Mouse (Mus musculus) MEL (cell line): ENCODE results near the gene Nos3. TPM values are rescaled to one million over a fixed set of nuclear protein-coding genes. Genes with fewer than 3 reads are reported as not detected.

ENCODE experiments used
- DNase-seq: peaks from one replicate; pipeline ENCODE4 v3.0.0; 2011; ENCODE audit warnings: low read depth, low spot score
- H3K27ac ChIP-seq: 2 replicates; pipeline ENCODE4 v1.5.1; 2012; ENCODE audit warnings: low read depth, mild to moderate bottlenecking, control low read depth, low read length, moderate library complexity; ENCODE audit not compliant: control insufficient read depth
- H3K27me3 ChIP-seq, 2 experiments: fragments of 150-350 bp in 1 of 2; sonication (generic) in 1 of 2; 2 replicates each; pipeline ENCODE4 v1.6.1; 2012; ENCODE audit warnings: low read length in 2 of 2, mild to moderate bottlenecking in 2 of 2, improper control_type of control experiment in 1 of 2, moderate library complexity in 1 of 2; ENCODE audit not compliant: insufficient read depth in 2 of 2, control insufficient read depth in 1 of 2
- H3K36me3 ChIP-seq, 2 experiments: 2 replicates each; pipeline ENCODE4 v1.6.1; 2012 to 2014; ENCODE audit warnings: low read length in 2 of 2, improper control_type of control experiment in 1 of 2, inconsistent platforms in 1 of 2, mild to moderate bottlenecking in 1 of 2; ENCODE audit not compliant: insufficient read depth in 2 of 2, control insufficient read depth in 1 of 2
- H3K4me1 ChIP-seq, 2 experiments: fragments of 150-350 bp in 1 of 2; sonication (generic) in 1 of 2; 2 replicates each; pipeline ENCODE4 v1.6.1; 2012; ENCODE audit warnings: low read length in 2 of 2, improper control_type of control experiment in 1 of 2, mild to moderate bottlenecking in 1 of 2; ENCODE audit not compliant: insufficient read depth in 2 of 2, control insufficient read depth in 1 of 2
- H3K4me3 ChIP-seq, 2 experiments: fragments of 150-350 bp in 1 of 2; sonication (generic) in 1 of 2; 2 replicates each; pipeline ENCODE4 v1.5.1; 2012; ENCODE audit warnings: low read depth in 2 of 2, low read length in 2 of 2, mild to moderate bottlenecking in 2 of 2, moderate library complexity in 2 of 2, control low read depth in 1 of 2, improper control_type of control experiment in 1 of 2; ENCODE audit not compliant: control insufficient read depth in 1 of 2, insufficient read depth in 1 of 2
- H3K79me2 ChIP-seq: 2 replicates; pipeline ENCODE4 v1.6.1; 2012; ENCODE audit warnings: mild to moderate bottlenecking, low read length, moderate library complexity; ENCODE audit not compliant: control insufficient read depth, poor library complexity, insufficient read depth
- H3K9ac ChIP-seq: 2 replicates; pipeline ENCODE4 v1.6.1; 2012; ENCODE audit warnings: low read depth, mild to moderate bottlenecking, control low read depth, low read length, moderate library complexity; ENCODE audit not compliant: control insufficient read depth, poor library complexity, severe bottlenecking
- H3K9me3 ChIP-seq: fragments of 150-350 bp; sonication (generic); replicated peaks from 2 replicates; pipeline ENCODE4 v1.6.1; 2012; ENCODE audit warnings: mild to moderate bottlenecking, low read length, improper control_type of control experiment, moderate library complexity; ENCODE audit not compliant: insufficient read depth
- CHD2 ChIP-seq: IDR thresholded peaks from 2 replicates; pipeline ENCODE4 v1.6.1; 2011; ENCODE audit warnings: low read length, improper control_type of control experiment
- CTCF ChIP-seq, 3 experiments: IDR thresholded peaks in 2 of 3; conservative IDR thresholded peaks in 1 of 3; 2 replicates each; pipeline ENCODE4 v1.5.1; 2011 to 2012; ENCODE audit warnings: low read length in 3 of 3, low read depth in 2 of 3, mild to moderate bottlenecking in 2 of 3, improper control_type of control experiment in 1 of 3, inconsistent platforms in 1 of 3, mixed read lengths in 1 of 3, moderate library complexity in 1 of 3; ENCODE audit not compliant: control insufficient read depth in 1 of 3, insufficient read depth in 1 of 3, poor library complexity in 1 of 3, severe bottlenecking in 1 of 3
- ELF1 ChIP-seq: IDR thresholded peaks from 2 replicates; pipeline ENCODE4 v1.6.1; 2014; ENCODE audit warnings: low read depth, mild to moderate bottlenecking, inconsistent platforms, low read length, improper control_type of control experiment, moderate library complexity
- ETS1 ChIP-seq: IDR thresholded peaks from 2 replicates; pipeline ENCODE4 v1.6.1; 2012; ENCODE audit warnings: low read depth, mild to moderate bottlenecking, inconsistent platforms, low read length, improper control_type of control experiment, moderate library complexity
- GABPA ChIP-seq: IDR thresholded peaks from 2 replicates; pipeline ENCODE4 v1.6.1; 2012; ENCODE audit warnings: low read depth, mild to moderate bottlenecking, inconsistent platforms, low read length, improper control_type of control experiment, moderate library complexity
- GATA1 ChIP-seq: IDR thresholded peaks from 2 replicates; pipeline ENCODE4 v1.6.1; 2011; ENCODE audit warnings: low read depth, low read length, improper control_type of control experiment
- HCFC1 ChIP-seq: IDR thresholded peaks from 2 replicates; pipeline ENCODE4 v1.6.1; 2012; ENCODE audit warnings: low read depth, mild to moderate bottlenecking, inconsistent platforms, low read length, improper control_type of control experiment, moderate library complexity
- JUND ChIP-seq: IDR thresholded peaks from 2 replicates; pipeline ENCODE4 v1.6.1; 2011; ENCODE audit warnings: low read depth, mild to moderate bottlenecking, improper control_type of control experiment, low read length
- KAT2A ChIP-seq: conservative IDR thresholded peaks from 2 replicates; pipeline ENCODE4 v1.6.1; 2012; ENCODE audit warnings: low read depth, low read length, improper control_type of control experiment, inconsistent platforms
- MAFK ChIP-seq: IDR thresholded peaks from 2 replicates; pipeline ENCODE4 v1.6.1; 2011; ENCODE audit warnings: low read depth, mild to moderate bottlenecking, low read length, improper control_type of control experiment, borderline replicate concordance
- MAZ ChIP-seq: IDR thresholded peaks from 2 replicates; pipeline ENCODE4 v1.6.1; 2012; ENCODE audit warnings: low read depth, mild to moderate bottlenecking, inconsistent platforms, low read length, improper control_type of control experiment
- MEF2A ChIP-seq: IDR thresholded peaks from 2 replicates; pipeline ENCODE4 v1.6.1; 2014; ENCODE audit warnings: low read depth, mild to moderate bottlenecking, inconsistent platforms, low read length, improper control_type of control experiment; ENCODE audit not compliant: poor library complexity, insufficient replicate concordance, severe bottlenecking; ENCODE audit errors: extremely low read depth
- MYC ChIP-seq: IDR thresholded peaks from 2 replicates; pipeline ENCODE4 v1.6.1; 2011; ENCODE audit warnings: low read depth, mild to moderate bottlenecking, low read length, improper control_type of control experiment, moderate library complexity
- NELFE ChIP-seq: IDR thresholded peaks from 2 replicates; pipeline ENCODE4 v1.6.1; 2011; ENCODE audit warnings: low read depth, low read length, improper control_type of control experiment
- NRF1 ChIP-seq: IDR thresholded peaks from 2 replicates; pipeline ENCODE4 v1.6.1; 2014; ENCODE audit warnings: low read depth, mild to moderate bottlenecking, inconsistent platforms, low read length, improper control_type of control experiment, moderate library complexity; ENCODE audit not compliant: poor library complexity, insufficient read depth, severe bottlenecking
- POLR2A ChIP-seq, 2 experiments: IDR thresholded peaks; 2 replicates each; pipeline ENCODE4 v1.6.1; 2011 to 2012; ENCODE audit warnings: low read length in 2 of 2, mild to moderate bottlenecking in 2 of 2, control low read depth in 1 of 2, improper control_type of control experiment in 1 of 2, low read depth in 1 of 2, moderate library complexity in 1 of 2; ENCODE audit not compliant: control insufficient read depth in 1 of 2, insufficient read depth in 1 of 2, poor library complexity in 1 of 2
- POLR2AphosphoS5 ChIP-seq: IDR thresholded peaks from 2 replicates; pipeline ENCODE4 v1.6.1; 2012; ENCODE audit warnings: low read depth, borderline replicate concordance, mild to moderate bottlenecking, inconsistent platforms, low read length, moderate library complexity, mixed read lengths
- RAD21 ChIP-seq: IDR thresholded peaks from 2 replicates; pipeline ENCODE4 v1.6.1; 2011; ENCODE audit warnings: mild to moderate bottlenecking, low read depth, low read length, improper control_type of control experiment
- SMC3 ChIP-seq: IDR thresholded peaks from 2 replicates; pipeline ENCODE4 v1.6.1; 2011; ENCODE audit warnings: low read depth, low read length, improper control_type of control experiment
- TAL1 ChIP-seq: IDR thresholded peaks from 2 replicates; pipeline ENCODE4 v1.6.1; 2012; ENCODE audit warnings: mild to moderate bottlenecking, inconsistent platforms, low read length, moderate library complexity, mixed read lengths
- TCF12 ChIP-seq: IDR thresholded peaks from 2 replicates; pipeline ENCODE4 v1.6.1; 2014; ENCODE audit warnings: low read depth, mild to moderate bottlenecking, inconsistent platforms, low read length, improper control_type of control experiment, moderate library complexity
- UBTF ChIP-seq: IDR thresholded peaks from 2 replicates; pipeline ENCODE4 v1.6.1; 2012; ENCODE audit warnings: low read depth, mild to moderate bottlenecking, inconsistent platforms, low read length, improper control_type of control experiment, moderate library complexity, borderline replicate concordance; ENCODE audit not compliant: insufficient read depth
- USF1 ChIP-seq: IDR thresholded peaks from 2 replicates; pipeline ENCODE4 v1.6.1; 2014; ENCODE audit warnings: low read depth, mild to moderate bottlenecking, inconsistent platforms, low read length, improper control_type of control experiment, moderate library complexity
- ZC3H11A ChIP-seq: IDR thresholded peaks from 2 replicates; pipeline ENCODE4 v1.6.1; 2012; ENCODE audit warnings: low read depth, mild to moderate bottlenecking, inconsistent platforms, low read length, improper control_type of control experiment
- ZKSCAN1 ChIP-seq: IDR thresholded peaks from 2 replicates; pipeline ENCODE4 v1.6.1; 2012; ENCODE audit warnings: low read depth, mild to moderate bottlenecking, inconsistent platforms, low read length, improper control_type of control experiment, moderate library complexity
- ZMIZ1 ChIP-seq: IDR thresholded peaks from 2 replicates; pipeline ENCODE4 v1.6.1; 2012; ENCODE audit warnings: low read depth, mild to moderate bottlenecking, inconsistent platforms, low read length, improper control_type of control experiment, moderate library complexity
- ZNF384 ChIP-seq: IDR thresholded peaks from 2 replicates; pipeline ENCODE4 v1.6.1; 2012; ENCODE audit warnings: low read depth, mild to moderate bottlenecking, inconsistent platforms, low read length, improper control_type of control experiment
- polyA plus RNA-seq, 2 experiments: library from polyadenylated mRNA; stranded (reverse) in 1 of 2; unstranded in 1 of 2; fragments of >175 nt in 1 of 2; fragments of >200 nt in 1 of 2; gene quantifications; 2 replicates each; pipeline versions ENCODE4 v1.2.1 to v1.2.4; 2012; ENCODE audit warnings: low replicate concordance in 2 of 2, low read depth in 1 of 2; ENCODE audit not compliant: insufficient read length in 2 of 2, insufficient read depth in 1 of 2, missing spikeins in 1 of 2
- total RNA-seq: library from RNA; depleted of rRNA; stranded (reverse); fragments of 300-350 nt; gene quantifications from 2 replicates; pipeline ENCODE4 v1.2.3, GENCODE M21; 2012

Nos3 gene
- total and polyA plus RNA-seq, 3 experiments = 3.9 to 6.2 TPM; not detected in 1

GRCm38 (mm10) chr5:24385887-24386550, 21.4 kb downstream of the Nos3 start:
- Histone ChIP-seq H3K4me1 (peaks cover 18 to 60% of the 10 kb centered on the region in 2 experiments), H3K79me2 (peaks cover 29% of the 10 kb centered on the region), H3K27me3 (no peaks in the 10 kb centered on the region), H3K9me3 (no peaks in the 10 kb centered on the region), H3K4me3 (no peak overlapping the region; a peak in 1 of 4 replicates), H3K36me3 (peaks cover 0 to 38% of the 10 kb centered on the region in 2 experiments; a peak in 2 of 4 replicates), H3K27ac (no peak overlapping the region), H3K9ac (peak overlapping the region; percentile 77)
- TF ChIP-seq GABPA = no peak
- no peak for DNase-seq

GRCm38 (mm10) chr5:24387264-24388241, 22.9 kb downstream of the Nos3 start:
- peak overlapping the region; percentile 69 to 76 for H3K4me3 ChIP-seq
- no peaks in the 10 kb centered on the region for H3K27me3 ChIP-seq
- peaks cover 5 to 45% of the 10 kb centered on the region in 2 experiments for H3K4me1 ChIP-seq
- peak; percentile 84 for DNase-seq
- H3K79me2 ChIP-seq = peaks cover 29% of the 10 kb centered on the region
- peak overlapping the region; percentile 89 for H3K27ac ChIP-seq
- no peaks in the 10 kb centered on the region for H3K9me3 ChIP-seq
- peak overlapping the region; percentile 77 for H3K9ac ChIP-seq
- peaks cover 0 to 29% of the 10 kb centered on the region in 2 experiments; a peak in 2 of 4 replicates for H3K36me3 ChIP-seq
- TF ChIP-seq ETS1 (peak; percentile 21; the same call in 1 of the 2 replicates), SMC3 (peak; percentile 51), JUND (no peak), MEF2A (no peak), NRF1 (peak; percentile 59), ZMIZ1 (peak; percentile 57; the same call in 1 of the 2 replicates), MAFK (no peak), TAL1 (no peak), MYC (peak; percentile 91), ZNF384 (no peak), USF1 (peak; percentile 75), POLR2AphosphoS5 (no peak), NELFE (peak; percentile 78), TCF12 (peak; percentile 24; the same call in 1 of the 2 replicates), ELF1 (no peak), CHD2 (no peak), HCFC1 (peak; percentile 16; the same call in 1 of the 2 replicates), POLR2A (IDR thresholded peaks at IDR 0.05; ENCODE audit: control insufficient read depth in 1 of 2, insufficient read depth in 1 of 2, low read depth in 1 of 2, low read length in 2 of 2, poor library complexity in 1 of 2) (peak; percentile 48 to 58; a peak in 3 of 4 replicates), KAT2A (no peak; the same call in 1 of the 2 replicates), MAZ (no peak), ZKSCAN1 (no peak), CTCF (IDR thresholded peaks at IDR 0.05 in 2 of 3, conservative IDR thresholded peaks at IDR 0.05 in 1 of 3; ENCODE audit: control insufficient read depth in 1 of 3, insufficient read depth in 1 of 3, low read depth in 2 of 3, low read length in 3 of 3, poor library complexity in 1 of 3, severe bottlenecking in 1 of 3) (peak in 2 of 3 experiments; percentile 43 to 46; a peak in 4 of 6 replicates), GATA1 (no peak), UBTF (peak; percentile 86; the same call in 1 of the 2 replicates), RAD21 (peak; percentile 26), ZC3H11A (no peak)
